Mouse (Mus musculus): ENCODE results near the gene Slc8a3. TPM values are rescaled to one million over a fixed set of nuclear protein-coding genes. Genes with fewer than 3 reads are reported as not detected.
"Not testable (repeated sequence)": the region's sequence is repeated elsewhere in the genome, so short reads cannot be mapped to it uniquely, and the experiment has no call there.

Gene Slc8a3
- not detected in 2 replicates for total RNA-seq (2017)

DNA sequence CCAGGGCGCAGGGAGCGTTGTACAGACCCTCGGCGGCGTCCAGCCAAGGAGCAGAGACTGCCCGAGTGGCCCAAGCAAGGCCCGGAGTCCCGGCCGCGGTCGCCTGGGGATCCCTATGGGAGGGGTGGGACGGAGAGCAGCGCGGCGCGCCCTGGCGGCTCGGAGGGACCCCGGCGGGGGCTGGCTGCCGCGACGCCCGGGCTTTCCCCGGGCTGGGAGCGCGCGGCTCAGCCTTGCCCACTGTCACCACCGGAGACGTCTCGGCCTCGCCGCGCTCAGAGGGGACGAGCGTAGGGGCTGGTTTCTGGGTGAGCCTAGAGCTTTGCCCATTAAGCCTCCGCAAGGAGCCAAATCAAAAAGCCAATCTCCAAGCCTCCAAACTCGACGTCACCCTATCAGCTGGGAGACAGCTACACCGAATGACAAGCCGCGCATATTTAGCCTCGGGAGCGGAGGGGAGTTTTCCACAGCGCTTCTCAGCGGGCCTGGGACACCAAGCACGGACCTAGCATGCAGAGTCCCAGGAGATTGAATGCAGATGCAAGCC lies at the start of gene Slc8a3:
Slc8a3 (minus strand) TSS at position 306 of the 547 bp plus-strand sequence.
- no peak for ATAC-seq (replicated peaks in 1 of 2; ENCODE audit: insufficient read depth in 1 of 2, low FRiP score in 2 of 2, low TSS enrichment in 1 of 2, low read depth in 1 of 2, poor library complexity in 2 of 2, severe bottlenecking in 2 of 2)

DNA sequence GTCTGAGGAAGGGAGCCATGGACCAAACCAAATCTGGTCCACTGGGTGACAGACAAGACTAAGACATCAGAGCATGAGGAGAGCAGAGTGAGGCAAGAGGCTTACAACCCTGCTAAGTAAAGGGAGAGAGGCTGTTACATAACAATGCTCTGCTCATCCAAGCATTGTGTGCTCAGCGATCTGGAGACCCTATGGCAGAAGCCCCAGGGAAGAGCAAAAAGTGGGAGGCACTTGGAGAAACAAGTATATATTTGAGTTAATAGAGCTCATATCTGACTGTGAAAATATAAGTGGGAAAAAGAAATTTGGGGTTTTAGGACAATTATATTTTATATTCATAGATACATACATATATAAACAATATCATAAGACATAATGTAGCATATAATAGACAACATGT lies 46.4 kb upstream of the Slc8a3 start, which contains the start of gene Gm4787:
Gm4787 (minus strand) TSS at position 101 of the 400 bp plus-strand sequence.
- ATAC-seq (replicated peaks in 1 of 2; ENCODE audit: insufficient read depth in 1 of 2, low FRiP score in 2 of 2, low TSS enrichment in 1 of 2, low read depth in 1 of 2, poor library complexity in 2 of 2, severe bottlenecking in 2 of 2): not testable (repeated sequence)

DNA sequence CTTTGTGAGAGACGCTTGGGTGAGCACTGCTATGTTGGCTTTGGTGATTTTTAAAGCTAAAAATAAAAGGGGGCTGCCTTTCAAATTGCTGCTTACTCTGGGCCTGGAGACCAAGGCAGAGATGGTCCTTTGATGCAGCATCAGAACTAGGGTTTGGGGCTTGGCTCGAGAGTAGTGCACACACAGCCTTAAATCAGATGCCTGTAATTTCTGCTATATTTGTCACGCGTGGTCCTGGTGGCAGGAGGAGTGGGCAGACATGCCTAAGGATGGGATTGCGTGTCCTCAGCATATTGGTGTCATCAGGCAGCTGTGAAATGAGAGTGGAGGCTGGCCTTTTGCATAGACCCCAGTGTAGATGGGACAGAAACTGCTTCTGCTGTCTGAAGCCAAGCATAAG lies 861 bp upstream of the Slc8a3 start:
- ATAC-seq (replicated peaks in 1 of 2; ENCODE audit: insufficient read depth in 1 of 2, low FRiP score in 2 of 2, low TSS enrichment in 1 of 2, low read depth in 1 of 2, poor library complexity in 2 of 2, severe bottlenecking in 2 of 2): no peak

DNA sequence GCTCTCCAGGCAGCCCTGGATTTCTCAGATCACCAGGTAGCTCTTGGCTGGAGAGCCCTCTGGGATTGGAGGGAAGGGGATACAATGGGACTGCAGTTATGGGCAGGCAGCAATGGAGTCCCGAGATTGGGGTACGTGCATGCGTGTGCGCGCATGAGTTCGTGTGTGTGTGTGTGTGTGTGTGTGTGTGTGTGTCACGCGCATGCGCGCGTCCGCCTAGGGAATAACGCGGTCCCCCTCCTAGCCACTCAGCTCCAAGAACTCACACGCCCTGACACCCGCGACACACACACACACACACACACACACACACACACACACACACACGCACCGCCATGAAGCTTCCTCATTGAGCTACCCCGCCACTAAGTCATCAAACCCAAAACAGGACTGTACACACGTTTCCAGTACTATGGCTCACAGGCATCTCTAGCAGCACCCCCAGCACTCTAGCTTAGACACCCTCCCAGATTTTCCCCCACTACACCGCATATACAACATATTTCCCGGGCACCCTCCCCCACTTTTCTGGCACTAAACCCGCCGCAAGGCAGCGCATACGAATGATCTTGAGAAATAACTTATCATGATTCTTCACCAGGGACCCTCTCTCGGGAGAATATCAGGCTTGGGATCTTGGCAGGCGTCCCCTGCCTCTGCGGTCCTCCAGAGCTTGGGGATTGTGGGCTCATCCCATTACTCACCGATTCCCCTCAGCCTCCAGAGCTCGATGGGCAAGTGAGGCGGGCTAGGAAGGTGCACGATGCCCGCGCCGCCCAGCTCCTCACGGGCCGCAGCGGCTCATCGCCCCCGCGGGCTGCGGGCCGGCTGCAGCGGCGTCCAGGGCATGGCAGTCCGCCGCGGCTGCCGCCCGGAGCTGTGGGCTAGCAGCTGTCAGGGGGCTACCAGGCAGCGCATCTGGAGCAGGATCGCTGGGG lies 774 bp downstream of the Slc8a3 start:
- no peak for ATAC-seq (replicated peaks in 1 of 2; ENCODE audit: insufficient read depth in 1 of 2, low FRiP score in 2 of 2, low TSS enrichment in 1 of 2, low read depth in 1 of 2, poor library complexity in 2 of 2, severe bottlenecking in 2 of 2)

DNA sequence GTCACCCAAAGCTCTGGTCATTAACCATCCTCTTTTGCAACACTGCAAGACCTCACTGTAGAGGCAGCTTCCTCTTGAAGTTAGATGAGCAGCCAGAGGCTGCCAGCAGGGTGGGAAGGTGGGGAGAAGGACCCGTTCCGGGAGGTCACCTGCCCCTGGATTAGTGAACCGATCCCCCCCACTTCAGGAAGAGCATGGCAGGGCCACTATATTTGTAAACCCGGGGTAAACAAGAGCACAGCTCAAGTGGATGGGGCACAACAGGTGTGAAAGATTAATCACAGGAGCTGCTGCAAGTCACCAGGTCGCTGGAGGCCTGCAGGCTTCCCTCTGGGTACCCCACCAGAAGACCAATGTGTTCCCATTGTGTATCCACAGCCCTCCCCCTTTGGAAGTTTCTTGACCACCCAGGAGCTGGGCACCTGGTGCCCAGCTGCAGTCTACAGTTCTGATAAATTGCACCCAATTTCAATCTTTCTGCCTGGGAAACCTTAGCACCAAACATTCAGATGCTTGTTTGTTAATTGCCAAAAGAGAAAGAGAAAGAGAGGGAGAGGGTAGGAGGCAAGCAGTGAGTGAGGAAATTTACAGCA lies 1.8 kb downstream of the Slc8a3 start:
- ATAC-seq (replicated peaks in 1 of 2; ENCODE audit: insufficient read depth in 1 of 2, low FRiP score in 2 of 2, low TSS enrichment in 1 of 2, low read depth in 1 of 2, poor library complexity in 2 of 2, severe bottlenecking in 2 of 2): no peak

DNA sequence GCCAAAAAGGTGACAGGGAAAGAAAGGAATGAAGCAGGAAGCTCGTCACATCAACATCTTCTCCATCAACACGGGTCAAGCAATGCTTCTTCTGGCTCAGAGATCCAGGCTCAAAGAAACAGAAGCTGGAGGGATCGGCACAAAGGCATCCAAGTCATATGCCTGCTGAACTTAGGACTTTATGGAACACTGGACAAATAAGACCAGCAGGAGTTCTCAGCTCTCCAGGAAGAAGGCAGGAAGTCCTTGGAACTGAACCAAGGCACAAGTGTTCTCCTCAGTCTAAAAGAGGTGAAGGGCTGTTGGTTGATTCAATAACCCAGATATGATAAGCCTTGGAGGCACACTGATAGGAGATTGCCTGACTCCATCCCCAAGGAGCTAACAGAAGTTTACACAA lies 8.0 kb downstream of the Slc8a3 start:
- ATAC-seq (replicated peaks in 1 of 2; ENCODE audit: insufficient read depth in 1 of 2, low FRiP score in 2 of 2, low TSS enrichment in 1 of 2, low read depth in 1 of 2, poor library complexity in 2 of 2, severe bottlenecking in 2 of 2): no peak

DNA sequence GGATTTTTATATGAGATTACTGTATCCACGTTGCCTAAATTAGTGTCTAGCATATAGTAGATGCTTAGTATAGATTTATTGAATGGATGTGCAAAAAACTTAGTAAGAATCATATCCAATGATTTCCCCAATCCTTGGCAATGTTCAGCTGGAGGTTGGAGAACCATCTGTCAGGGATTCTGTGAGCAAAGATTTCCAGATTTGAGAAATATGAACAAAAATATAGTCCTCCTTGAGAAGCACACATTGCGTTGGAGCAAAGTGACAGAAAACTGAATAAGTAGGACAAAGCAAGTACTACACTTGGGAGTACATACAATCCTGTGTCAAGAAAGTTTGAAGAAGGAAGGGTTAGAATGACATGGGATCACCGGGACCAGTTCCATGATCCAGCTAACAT lies 8.9 kb downstream of the Slc8a3 start:
- ATAC-seq (replicated peaks in 1 of 2; ENCODE audit: insufficient read depth in 1 of 2, low FRiP score in 2 of 2, low TSS enrichment in 1 of 2, low read depth in 1 of 2, poor library complexity in 2 of 2, severe bottlenecking in 2 of 2): no peak

DNA sequence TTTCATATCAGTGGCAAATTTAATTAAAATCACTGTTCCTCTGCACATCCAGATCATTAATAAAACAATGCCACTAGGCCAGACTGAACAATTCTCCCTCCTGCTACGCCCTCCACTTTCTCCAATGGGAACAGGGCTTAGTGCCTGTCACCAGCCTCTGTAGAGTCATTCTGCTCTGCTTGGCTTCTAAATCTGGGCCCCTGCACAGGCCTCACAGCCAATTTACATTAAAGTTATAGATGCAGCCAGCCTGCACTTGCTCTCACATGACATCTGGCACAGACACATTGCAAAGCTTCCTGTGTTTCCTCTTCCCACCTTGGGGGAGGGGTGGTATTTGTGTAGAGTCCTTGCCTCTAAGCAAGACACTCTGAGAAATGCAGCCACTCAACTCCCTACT lies 12.0 kb downstream of the Slc8a3 start:
- ATAC-seq (replicated peaks in 1 of 2; ENCODE audit: insufficient read depth in 1 of 2, low FRiP score in 2 of 2, low TSS enrichment in 1 of 2, low read depth in 1 of 2, poor library complexity in 2 of 2, severe bottlenecking in 2 of 2): no peak

DNA sequence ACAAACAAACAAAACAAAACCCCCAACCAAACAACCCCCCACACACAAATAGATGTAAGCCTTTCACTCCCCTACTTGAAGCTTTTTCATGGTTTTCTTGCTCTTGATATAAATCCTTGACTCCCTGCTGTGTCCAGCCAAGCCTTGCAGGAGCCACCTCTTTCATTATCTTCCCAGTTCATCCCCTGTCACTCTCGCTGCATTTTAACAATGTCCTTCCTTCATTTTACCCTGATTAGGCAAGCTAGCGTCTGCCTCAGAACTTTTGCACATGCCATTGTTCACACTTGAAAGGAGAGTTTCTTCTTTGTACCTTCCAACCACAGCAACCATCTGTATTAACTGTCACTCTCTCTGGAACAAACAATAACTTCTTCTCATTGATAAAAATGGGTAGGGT lies 15.2 kb downstream of the Slc8a3 start:
- ATAC-seq (replicated peaks in 1 of 2; ENCODE audit: insufficient read depth in 1 of 2, low FRiP score in 2 of 2, low TSS enrichment in 1 of 2, low read depth in 1 of 2, poor library complexity in 2 of 2, severe bottlenecking in 2 of 2): no peak

DNA sequence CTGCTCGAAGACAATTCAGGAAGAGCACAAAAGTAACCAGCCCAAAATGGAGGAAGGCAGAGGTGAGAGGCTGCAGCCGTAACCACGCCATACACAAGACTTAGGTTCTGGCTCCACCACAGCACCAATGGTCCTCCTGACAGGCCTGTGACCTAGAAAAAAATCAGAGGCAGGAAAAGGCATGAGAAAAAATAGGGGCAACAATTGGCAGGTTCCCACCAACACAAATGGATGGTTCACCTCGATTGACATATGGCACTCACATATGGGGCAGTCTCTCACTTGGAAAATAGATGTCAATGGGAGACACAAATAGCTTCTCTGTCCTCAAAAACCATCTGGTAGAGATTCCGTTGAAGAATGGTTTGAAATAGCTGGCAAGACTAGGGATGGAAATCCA lies 17.0 kb downstream of the Slc8a3 start:
- no peak for ATAC-seq (replicated peaks in 1 of 2; ENCODE audit: insufficient read depth in 1 of 2, low FRiP score in 2 of 2, low TSS enrichment in 1 of 2, low read depth in 1 of 2, poor library complexity in 2 of 2, severe bottlenecking in 2 of 2)

DNA sequence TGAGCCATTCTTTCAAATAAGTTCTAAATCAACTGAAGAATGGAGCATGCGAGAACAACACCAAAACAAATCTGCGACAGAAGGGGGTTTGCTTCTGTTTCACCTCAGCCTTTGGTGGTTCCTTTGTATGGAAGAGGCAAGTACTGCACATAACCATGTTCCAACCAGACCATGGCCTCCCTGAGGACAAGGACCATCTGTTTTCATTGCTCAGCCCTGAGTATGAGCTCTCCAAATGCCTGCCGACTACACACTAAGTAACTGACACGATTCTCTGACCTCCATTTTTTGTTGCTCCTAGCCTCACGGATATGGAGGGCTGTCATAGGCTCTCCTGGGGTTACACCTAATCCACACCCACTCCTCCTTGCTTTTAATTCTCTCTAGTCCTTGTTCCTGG lies 29.4 kb downstream of the Slc8a3 start:
- no peak for ATAC-seq (replicated peaks in 1 of 2; ENCODE audit: insufficient read depth in 1 of 2, low FRiP score in 2 of 2, low TSS enrichment in 1 of 2, low read depth in 1 of 2, poor library complexity in 2 of 2, severe bottlenecking in 2 of 2)

DNA sequence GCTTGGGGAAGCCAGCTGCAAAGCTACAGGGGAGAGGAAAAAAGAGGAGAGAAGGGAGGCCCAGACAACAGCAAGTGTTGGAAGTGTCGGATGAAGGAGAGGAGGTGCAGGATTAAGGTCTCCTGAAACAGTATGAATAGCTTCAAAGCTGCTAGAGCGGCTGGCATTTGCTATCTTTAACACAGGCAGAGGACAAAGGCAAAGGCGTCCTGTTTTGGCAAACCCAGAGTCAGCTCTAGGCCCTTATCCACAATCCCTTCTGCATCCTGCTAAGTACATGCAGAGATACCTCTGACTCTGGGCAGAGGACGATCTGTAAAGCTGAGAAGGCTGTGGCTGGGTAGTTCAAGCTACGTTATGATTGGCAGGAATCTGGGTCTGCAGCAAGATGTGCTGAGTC lies 38.4 kb downstream of the Slc8a3 start:
- no peak for ATAC-seq (replicated peaks in 1 of 2; ENCODE audit: insufficient read depth in 1 of 2, low FRiP score in 2 of 2, low TSS enrichment in 1 of 2, low read depth in 1 of 2, poor library complexity in 2 of 2, severe bottlenecking in 2 of 2)

DNA sequence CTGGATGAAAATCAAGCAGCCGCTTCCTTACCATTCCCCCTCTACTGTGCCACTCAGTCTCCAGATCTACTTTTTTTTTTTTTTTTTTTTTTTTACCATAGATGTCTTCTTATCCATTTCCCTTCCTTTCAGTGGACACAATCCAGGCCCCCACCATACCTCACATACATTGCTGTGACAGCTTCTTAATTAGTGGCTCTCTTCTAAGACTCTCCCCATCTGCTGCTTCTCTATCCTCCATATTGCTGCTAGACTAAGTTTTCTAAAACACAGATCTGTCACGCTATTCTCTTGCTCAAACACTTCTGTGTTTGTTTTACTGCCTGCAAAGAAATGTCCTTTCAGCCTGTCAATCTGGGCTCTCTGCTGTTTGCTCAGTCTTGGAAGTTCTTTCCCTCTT lies 54.9 kb downstream of the Slc8a3 start:
- ATAC-seq (replicated peaks in 1 of 2; ENCODE audit: insufficient read depth in 1 of 2, low FRiP score in 2 of 2, low TSS enrichment in 1 of 2, low read depth in 1 of 2, poor library complexity in 2 of 2, severe bottlenecking in 2 of 2): no peak

DNA sequence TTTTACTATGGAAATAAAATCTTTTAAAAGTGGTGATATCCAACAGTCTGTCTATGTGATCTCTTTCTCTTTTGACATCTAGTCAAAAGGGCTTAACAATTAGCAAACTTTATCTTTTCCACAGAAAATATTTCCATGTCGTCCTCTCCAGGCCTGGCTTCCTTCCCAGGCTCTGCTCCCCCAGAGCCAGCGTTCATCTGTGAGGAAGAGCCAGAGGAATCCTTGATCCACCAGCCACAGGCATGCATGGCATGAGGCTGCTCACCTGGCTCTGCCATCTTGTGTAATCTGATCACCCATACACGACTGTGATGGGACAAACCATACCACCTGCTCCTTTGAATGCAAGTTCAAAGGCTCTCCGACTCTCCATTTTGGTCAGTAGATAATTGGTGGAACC lies 58.4 kb downstream of the Slc8a3 start:
- no peak for ATAC-seq (replicated peaks in 1 of 2; ENCODE audit: insufficient read depth in 1 of 2, low FRiP score in 2 of 2, low TSS enrichment in 1 of 2, low read depth in 1 of 2, poor library complexity in 2 of 2, severe bottlenecking in 2 of 2)

DNA sequence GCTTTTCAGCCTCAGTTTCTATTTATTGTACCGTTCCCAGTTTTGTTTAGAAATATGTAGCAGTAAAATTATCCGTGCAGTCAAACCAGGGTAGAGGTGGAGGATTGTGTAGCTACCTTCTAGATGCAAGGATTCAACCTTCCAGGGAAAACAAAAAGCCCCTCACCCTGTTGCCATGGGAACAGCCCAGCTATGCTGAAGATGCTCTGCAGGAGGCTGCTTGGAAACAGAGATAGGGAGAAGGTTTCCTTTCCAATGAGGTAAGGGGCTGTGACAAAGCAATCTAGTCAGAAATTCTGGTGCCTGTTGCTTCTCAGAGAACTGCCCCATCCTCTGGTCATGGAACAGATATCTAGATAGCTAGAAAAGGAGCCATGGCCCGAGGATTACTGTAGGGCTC lies 59.6 kb downstream of the Slc8a3 start:
- no peak for ATAC-seq (replicated peaks in 1 of 2; ENCODE audit: insufficient read depth in 1 of 2, low FRiP score in 2 of 2, low TSS enrichment in 1 of 2, low read depth in 1 of 2, poor library complexity in 2 of 2, severe bottlenecking in 2 of 2)

DNA sequence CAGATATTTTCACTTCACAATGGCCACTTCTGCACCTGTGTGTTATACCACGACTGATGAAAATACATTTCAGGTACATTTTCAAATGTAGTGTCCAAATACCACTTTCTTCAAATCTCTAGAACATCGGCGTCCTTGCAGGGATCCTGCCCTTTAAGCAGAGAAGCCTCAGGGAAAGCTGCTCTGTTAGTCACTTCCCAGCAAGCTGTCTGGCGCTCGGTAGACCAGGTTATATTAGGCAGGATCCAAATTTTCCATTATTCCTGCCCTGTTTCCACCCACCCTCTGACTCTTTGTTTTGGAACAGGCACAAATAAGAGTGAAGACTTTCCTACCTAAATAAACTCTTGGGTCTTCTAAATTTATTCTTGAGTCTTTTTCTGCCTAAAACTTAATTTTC lies 63.7 kb downstream of the Slc8a3 start:
- no peak for ATAC-seq (replicated peaks in 1 of 2; ENCODE audit: insufficient read depth in 1 of 2, low FRiP score in 2 of 2, low TSS enrichment in 1 of 2, low read depth in 1 of 2, poor library complexity in 2 of 2, severe bottlenecking in 2 of 2)

DNA sequence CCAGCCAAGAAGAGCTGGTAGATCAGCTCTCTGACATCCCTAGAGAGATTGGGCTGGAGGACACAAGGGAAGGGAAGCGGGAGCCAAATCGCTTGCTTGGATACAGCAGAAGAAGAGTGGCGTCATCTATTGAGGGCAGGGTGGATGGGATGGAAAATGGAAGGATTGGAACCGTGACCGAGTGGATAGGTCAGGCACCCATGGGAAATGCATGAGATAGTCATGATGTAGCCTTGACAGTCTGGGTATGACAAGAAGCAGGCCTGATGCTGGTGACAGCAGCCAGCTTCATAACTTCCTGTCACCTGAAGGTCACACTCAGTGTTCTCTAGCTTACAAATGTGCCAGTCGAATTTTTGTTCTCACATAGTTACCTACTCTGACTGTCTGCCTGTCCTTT lies 70.2 kb downstream of the Slc8a3 start:
- ATAC-seq (replicated peaks in 1 of 2; ENCODE audit: insufficient read depth in 1 of 2, low FRiP score in 2 of 2, low TSS enrichment in 1 of 2, low read depth in 1 of 2, poor library complexity in 2 of 2, severe bottlenecking in 2 of 2): no peak

DNA sequence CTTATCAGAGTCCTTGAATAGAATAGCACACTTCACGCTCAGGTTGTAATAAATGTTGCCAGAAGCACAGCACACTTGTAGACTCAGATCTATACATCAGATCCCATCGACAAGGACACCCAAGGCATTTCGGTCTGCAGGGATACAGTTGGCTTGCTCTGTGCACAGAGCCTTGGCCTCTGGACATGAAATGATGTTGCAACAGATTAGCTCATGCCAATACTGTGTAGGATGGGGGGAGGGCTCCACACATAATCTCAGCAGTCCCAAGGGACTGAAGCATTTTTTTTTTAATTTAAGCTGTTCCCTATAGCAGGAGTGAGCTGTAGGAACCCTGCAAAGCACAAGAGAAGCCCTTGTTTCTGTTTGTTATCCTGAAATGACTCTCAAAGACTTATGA lies 74.8 kb downstream of the Slc8a3 start:
- ATAC-seq (replicated peaks in 1 of 2; ENCODE audit: insufficient read depth in 1 of 2, low FRiP score in 2 of 2, low TSS enrichment in 1 of 2, low read depth in 1 of 2, poor library complexity in 2 of 2, severe bottlenecking in 2 of 2): no peak
